Mouse (Mus musculus): Measurements from ENCODE around the gene Tdo2. TPM values are rescaled to one million over a fixed set of nuclear protein-coding genes. Genes with fewer than 3 reads are reported as not detected.

Tdo2 gene
- not detected for total RNA-seq (2023)

DNA sequence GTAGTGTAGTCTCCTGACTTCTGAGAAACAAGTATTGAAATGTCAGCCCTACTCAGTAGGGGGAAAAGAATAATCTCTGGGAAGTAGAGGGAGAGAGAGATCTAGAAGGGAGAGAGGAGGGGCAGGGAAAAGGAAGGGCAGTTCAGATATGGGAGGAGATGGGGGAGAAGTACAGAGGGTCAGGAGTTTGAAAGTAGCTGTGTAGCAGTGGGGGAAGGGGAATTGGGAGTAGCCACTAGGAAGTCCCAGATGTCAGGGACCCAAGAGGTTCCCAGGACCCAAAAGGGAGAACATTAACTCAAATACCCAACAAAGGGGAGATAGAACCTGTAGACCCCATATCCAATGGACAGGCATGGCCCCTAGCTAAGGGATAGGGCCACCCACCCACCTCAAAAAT lies at the start of gene Tdo2:
TSS of gene Tdo2 (minus strand) at position 101 of the 400 bp plus-strand sequence.

DNA sequence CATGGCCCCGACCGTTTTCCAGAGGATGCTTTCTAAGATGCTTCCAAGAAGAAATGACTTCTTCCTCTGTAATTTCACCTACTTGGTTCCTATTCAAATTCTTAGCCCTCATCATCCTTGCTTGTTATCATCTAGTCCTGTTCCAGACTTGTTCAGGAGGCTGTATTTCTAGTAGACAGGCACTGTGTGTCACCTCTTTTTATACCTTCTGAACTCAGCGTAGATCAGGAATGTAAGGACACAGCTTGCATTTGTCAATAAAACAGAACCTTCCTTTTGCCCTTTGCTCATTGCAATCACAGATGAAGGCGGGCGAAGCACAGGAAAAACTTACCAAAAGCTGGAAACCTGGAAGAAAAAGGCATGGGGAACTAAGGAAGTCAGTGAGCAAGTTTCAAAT lies 6.0 kb upstream of the Tdo2 start, which contains the start of gene Asic5:
TSS of gene Asic5 (plus strand) at position 301 of the 400 bp plus-strand sequence.

DNA sequence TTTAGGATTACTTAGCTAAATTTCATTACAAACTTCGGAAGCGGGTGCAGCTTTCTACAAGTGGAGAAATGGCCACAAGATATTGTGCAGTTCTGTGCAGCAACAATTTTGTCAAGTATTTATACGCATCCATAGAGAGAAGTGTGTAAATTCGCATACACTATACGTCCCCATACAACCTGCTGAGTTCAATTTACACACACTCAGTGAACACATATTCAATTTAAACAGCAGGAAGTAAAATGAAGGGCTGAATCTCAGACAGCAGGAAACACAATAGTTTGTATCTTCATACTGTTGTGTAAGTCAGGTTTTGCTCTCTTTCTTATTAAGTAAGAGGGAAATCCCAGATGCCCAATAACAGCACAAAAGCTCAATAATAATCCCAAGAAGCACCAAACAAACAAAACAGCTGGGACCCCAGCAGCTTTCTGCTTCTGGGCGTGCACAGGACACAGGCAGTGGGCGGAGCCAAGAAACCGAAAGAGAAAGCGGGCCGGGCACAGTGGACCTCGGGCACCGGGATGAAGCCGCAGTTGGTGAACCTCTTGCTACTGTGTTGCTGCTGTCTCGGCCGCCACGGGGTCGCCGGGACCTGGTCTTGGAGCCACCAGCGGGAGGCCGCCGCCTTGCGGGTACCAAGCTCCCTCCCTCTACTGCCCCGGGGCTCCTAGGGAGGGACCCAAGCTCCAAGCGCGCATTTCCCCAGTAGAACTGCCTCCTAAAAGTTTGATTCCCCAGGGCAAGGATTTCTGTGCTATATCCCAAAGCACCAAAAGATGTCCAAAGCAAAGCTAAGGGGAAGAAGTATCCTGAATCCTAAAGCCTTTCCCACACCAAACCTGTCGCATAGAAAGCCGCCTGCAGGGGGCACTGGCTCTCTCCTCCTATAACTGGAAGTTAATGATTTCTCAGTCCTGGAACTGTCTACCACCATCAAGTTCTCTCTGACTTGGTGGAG lies 43.6 kb downstream of the Tdo2 start, which contains the start of gene Ctso:
TSS of gene Ctso (plus strand) at position 461 of the 961 bp plus-strand sequence.

Other genes with a start within 250 kb of the Tdo2 start
- gene Ctso, start 43.6 kb downstream of the Tdo2 start, total RNA-seq (2023) = 10 to 100 TPM in 1 of 2 experiments, 1 to 10 TPM in 1; 8.2 to 10.8 TPM
- not detected for gene Asic5, start 6.1 kb upstream of the Tdo2 start, total RNA-seq (2023)
- gene Gucy1b1, start 98.5 kb upstream of the Tdo2 start, total RNA-seq (2023) = under 1 TPM in 1 of 2 experiments, not detected in 1; 0.31 TPM
- gene Gucy1a1, start 169.6 kb upstream of the Tdo2 start, total RNA-seq (2023) = under 1 TPM; 0.20 to 0.89 TPM